Mouse (Mus musculus): ENCODE results near the gene Tspo.

- TF ChIP-seq CTCF (IDR thresholded peaks at IDR 0.05; ENCODE audit: extremely low read depth, insufficient read length, insufficient replicate concordance, low read depth, low read length) = no peak
- TF ChIP-seq POLR2A (IDR thresholded peaks at IDR 0.05; ENCODE audit: low read depth, low read length) = no peak
These were observed 29.1 kb downstream of the Tspo start for GRCm38 (mm10) chr15:83592260-83593188.
